19 mouse cellular contexts compared by ENCODE assay signal in the genomic region with DNA sequence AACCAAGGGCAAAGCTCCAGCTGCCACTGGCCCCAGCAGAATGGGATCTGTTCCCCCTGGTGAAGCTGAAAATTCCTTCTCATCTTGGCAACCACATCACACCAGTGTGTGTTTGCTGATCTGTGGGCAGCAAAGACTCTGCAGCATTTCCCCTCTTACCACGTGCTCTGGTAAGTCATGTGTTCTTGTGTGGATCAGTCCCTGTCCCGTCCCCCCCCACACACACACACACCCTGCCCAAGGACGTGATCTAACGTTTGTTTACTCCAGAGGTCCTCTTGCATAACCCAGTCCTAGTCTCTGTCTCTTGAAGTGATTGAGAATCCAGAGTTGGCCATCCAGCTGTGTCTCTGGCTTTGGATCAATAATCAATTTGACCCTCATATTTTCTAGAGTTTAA. TPM values are rescaled to one million over a fixed set of nuclear protein-coding genes. Genes with fewer than 3 reads are reported as not detected.
A peak's percentile ranks its signal among the peaks of the same experiment; 100 is the strongest.
DNase-seq lines count a peak whose midpoint lies in the region; ATAC-seq and TF ChIP-seq lines count a peak whose summit lies in the region.
"Had no signal": no experiment of that assay in that cellular context is flagged by ENCODE, and none has a peak within 500 bp of the region (broad histone marks: within the 10 kb centered on the region; RNA-seq: fewer than 3 reads in every experiment).

A gene (minus strand): TSS at position 134 of the 400 bp plus-strand sequence.

- TF ChIP-seq CTCF in lung, postnatal 0 days (IDR thresholded peaks at IDR 0.05) = no peak
- no peak for TF ChIP-seq CTCF in stomach, postnatal 0 days (IDR thresholded peaks at IDR 0.05; ENCODE audit: low read depth)

- H3K27ac ChIP-seq in lung, postnatal 0 days (ENCODE audit: low read length) = peak within 1 kb of the TSS; percentile 26
- peak within 1 kb of the TSS; percentile 56; the same call in 1 of the 2 replicates for H3K27ac ChIP-seq in stomach, postnatal 0 days (replicated peaks)
- H3K27ac ChIP-seq: heart, adult 2 months had no signal

- no peak within 1 kb of the TSS for H3K9ac ChIP-seq in lung, postnatal 0 days (replicated peaks; ENCODE audit: low read depth)
- no peak within 1 kb of the TSS for H3K9ac ChIP-seq in stomach, postnatal 0 days (ENCODE audit: low read length)

- no peaks in the 10 kb centered on the region for H3K4me1 ChIP-seq in lung, postnatal 0 days (ENCODE audit: insufficient read depth, low read depth, low read length)
- H3K4me1 ChIP-seq in stomach, postnatal 0 days (replicated peaks; ENCODE audit: control insufficient read depth, insufficient read depth) = no peaks in the 10 kb centered on the region

- peak; percentile 22 to 25 for DNase-seq in heart, adult 18-20 months
- no peak for DNase-seq in heart, adult 8-10 months (ENCODE audit: low spot score)
- DNase-seq in ovary, adult 18-20 months (ENCODE audit: low spot score) = peak; percentile 60
- DNase-seq in ovary, postnatal 10 days (ENCODE audit: low spot score) = no peak
- peak; percentile 85 for DNase-seq in lung, postnatal 0 days (ENCODE audit: low spot score)
- DNase-seq in stomach, postnatal 0 days (ENCODE audit: low spot score) = no peak
- no peak for DNase-seq in right cerebral cortex, postnatal 10 days (ENCODE audit: low spot score in 2 of 2)
- DNase-seq: cerebellum, adult 8-10 months; heart, adult 2 months; heart, postnatal 14 days; kidney, postnatal 10 days; layer of hippocampus, postnatal 36 days; left cerebral cortex, postnatal 4 days; right cerebral cortex, postnatal 14 days; thymus, adult 2 months had no signal

- no peak within 1 kb of the TSS for H3K4me2 ChIP-seq in lung, postnatal 0 days (replicated peaks; ENCODE audit: low read depth, low read length)
- H3K4me2 ChIP-seq in stomach, postnatal 0 days (replicated peaks; ENCODE audit: low read depth) = no peak within 1 kb of the TSS

- no peaks in the 10 kb centered on the region for H3K9me3 ChIP-seq in lung, postnatal 0 days (ENCODE audit: low read length)
- no peaks in the 10 kb centered on the region for H3K9me3 ChIP-seq in stomach, postnatal 0 days (ENCODE audit: control insufficient read depth, low read length)

- no peak within 1 kb of the TSS for H3K4me3 ChIP-seq in lung, postnatal 0 days (ENCODE audit: low read depth, low read length)
- H3K4me3 ChIP-seq in stomach, postnatal 0 days (ENCODE audit: low read depth, low read length) = no peak within 1 kb of the TSS
- H3K4me3 ChIP-seq: heart, adult 2 months had no signal

- WGBS in lung, postnatal 0 days = 34% methylated on average over 4 of the region's 4 CpGs
- 41% methylated on average over 4 of the region's 4 CpGs for WGBS in stomach, postnatal 0 days

- peak; percentile 91 for ATAC-seq in lung, postnatal 0 days
- ATAC-seq in stomach, postnatal 0 days (ENCODE audit: low FRiP score, low TSS enrichment) = peak; percentile 82; the same call in 1 of the 2 replicates
- ATAC-seq: CD4-positive, CD25-positive, alpha-beta regulatory T cell, adult 4 months; hindbrain, embryonic 16.5 days had no signal

- no peaks in the 10 kb centered on the region for H3K27me3 ChIP-seq in lung, postnatal 0 days (replicated peaks; ENCODE audit: insufficient read depth, low read length)
- no peaks in the 10 kb centered on the region for H3K27me3 ChIP-seq in stomach, postnatal 0 days (ENCODE audit: control insufficient read depth, insufficient read depth, low read length)

- no peaks in the 10 kb centered on the region for H3K36me3 ChIP-seq in lung, postnatal 0 days (ENCODE audit: insufficient read depth, low read length)
- no peaks in the 10 kb centered on the region for H3K36me3 ChIP-seq in stomach, postnatal 0 days (ENCODE audit: control insufficient read depth, insufficient read depth, low read length)

- TF ChIP-seq EP300 in lung, postnatal 0 days (IDR thresholded peaks at IDR 0.05) = 0 out of 2 replicates have a peak, but pooled peaks have one; percentile 47
- TF ChIP-seq EP300 in stomach, postnatal 0 days (optimal IDR thresholded peaks at IDR 0.05) = no peak

RNA-seq across cellular contexts. Expression of the gene that starts here (rescaled TPM):
- not detected for total RNA-seq in heart, adult 18-20 months (2021)
- total RNA-seq in heart, adult 8-10 months (2022) = not detected
- 0.57 and 0.80 TPM in 2 replicates for polyA plus RNA-seq in lung, postnatal 0 days (2015; fragmentation: Nextera tagmentation; extraction: Ambion mirVana)
- polyA plus RNA-seq in stomach, postnatal 0 days (2015; fragmentation: Nextera tagmentation; extraction: Ambion mirVana) = not detected in 2 replicates
- total RNA-seq: heart, adult 2 months; heart, postnatal 14 days; layer of hippocampus, postnatal 36 days; left cerebral cortex, postnatal 4 days; megakaryocyte progenitor cell, adult 5-6 weeks had no signal
- polyA plus RNA-seq: CD4-positive, CD25-positive, alpha-beta regulatory T cell, adult 4 months; heart, adult 2 months; hindbrain, embryonic 16.5 days; neural tube, embryonic 14.5 days; thymus, adult 2 months had no signal

Comparison
In these comparisons a context has a peak if more than half of its experiments do, and no peak if none do; other contexts are left out.
1. Peak in DNase-seq in heart, adult 18-20 months; RNA of the gene not detected or under 1 TPM.
2. Peak in DNase-seq, ATAC-seq and H3K27ac ChIP-seq in lung, postnatal 0 days; RNA of the gene not detected or under 1 TPM.
3. Peak in ATAC-seq and H3K27ac ChIP-seq in stomach, postnatal 0 days; RNA of the gene not detected or under 1 TPM.